Mouse (Mus musculus) gastrocnemius, postnatal 4 days (tissue): ENCODE results near the gene Esam. TPM values are rescaled to one million over a fixed set of nuclear protein-coding genes. Genes with fewer than 3 reads are reported as not detected.

Experiments used
- DNase-seq, 2 experiments: peaks; one replicate each; pipeline ENCODE4 v3.0.0; 2021 to 2022; ENCODE audit warnings: low spot score in 2 of 2, mixed read lengths in 2 of 2
- total RNA-seq, 2 experiments: library from RNA; stranded (reverse); gene quantifications; 2 replicates each; pipeline ENCODE4 v1.2.3; 2021

The Esam gene
- total RNA-seq, 2 experiments from 2014 or later = 50.7 to 55.3 TPM

DNA sequence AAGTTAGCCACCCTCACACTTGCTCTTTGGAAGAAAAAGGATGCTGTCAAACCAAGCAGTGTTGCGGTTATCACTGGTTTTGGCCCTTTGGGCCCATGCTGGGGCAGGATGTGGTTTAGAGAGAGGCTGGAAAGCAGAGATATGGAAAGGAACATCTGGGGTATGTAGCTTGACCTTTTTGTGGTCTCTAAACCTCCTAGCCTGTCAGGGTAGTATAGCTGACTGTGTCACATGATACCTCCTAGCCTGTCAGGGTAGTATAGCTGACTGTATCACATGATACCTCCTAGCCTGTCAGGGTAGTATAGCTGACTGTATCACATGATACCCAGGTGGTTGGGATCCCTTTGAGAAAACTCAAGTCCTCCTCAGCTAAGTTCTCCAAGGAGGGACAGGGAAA lies 26.4 kb downstream of the Esam start:
- no peak for DNase-seq

- DNase-seq = no peak
These were observed 27.2 kb downstream of the Esam start, which contains the start of gene Siae for GRCm38 (mm10) chr9:37554838-37555748. Gene Siae (plus strand): TSS chr9:37555698.

- DNase-seq = no peak
These were observed 28.5 kb downstream of the Esam start for GRCm38 (mm10) chr9:37556366-37556765.

DNA sequence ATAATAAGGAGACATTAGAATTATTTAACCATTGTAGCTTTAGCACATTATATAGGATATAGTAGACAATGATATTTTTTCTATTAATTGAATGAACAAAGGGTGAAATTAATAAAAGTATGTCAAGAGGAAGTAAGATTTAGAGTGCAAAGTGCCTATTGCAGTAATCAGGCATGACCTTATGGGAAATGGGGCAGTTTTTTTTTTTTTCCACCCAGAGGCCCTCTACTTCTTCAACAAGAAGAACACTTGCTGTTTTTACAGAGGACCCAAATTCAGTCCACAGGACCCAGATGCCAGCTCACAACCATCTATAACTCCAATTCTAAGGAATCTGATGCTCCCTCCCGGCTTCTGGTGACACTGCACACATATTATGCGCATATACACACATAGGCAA lies 32.7 kb downstream of the Esam start:
- DNase-seq = no peak

- no peak for DNase-seq
These were observed 35.9 kb downstream of the Esam start for GRCm38 (mm10) chr9:37563805-37564204.

DNA sequence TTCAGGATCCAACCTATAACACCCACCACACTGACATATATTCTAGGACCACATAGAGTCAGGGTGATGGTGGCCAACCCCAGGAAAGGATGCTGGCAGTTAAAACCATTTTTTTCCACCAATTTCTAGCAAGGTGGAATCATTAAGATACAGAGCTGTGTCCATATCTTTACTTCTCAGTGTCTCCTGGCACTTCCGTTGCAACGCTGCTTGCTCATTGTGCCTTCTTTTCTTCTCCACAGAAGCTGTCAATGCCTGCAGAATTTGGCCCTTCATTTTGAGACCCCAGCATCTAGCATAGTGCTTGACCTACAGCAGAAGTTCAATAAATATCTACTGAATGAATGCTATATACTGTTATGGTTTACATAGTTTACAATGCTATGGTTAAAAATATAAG lies 39.1 kb downstream of the Esam start:
- DNase-seq = no peak

DNA sequence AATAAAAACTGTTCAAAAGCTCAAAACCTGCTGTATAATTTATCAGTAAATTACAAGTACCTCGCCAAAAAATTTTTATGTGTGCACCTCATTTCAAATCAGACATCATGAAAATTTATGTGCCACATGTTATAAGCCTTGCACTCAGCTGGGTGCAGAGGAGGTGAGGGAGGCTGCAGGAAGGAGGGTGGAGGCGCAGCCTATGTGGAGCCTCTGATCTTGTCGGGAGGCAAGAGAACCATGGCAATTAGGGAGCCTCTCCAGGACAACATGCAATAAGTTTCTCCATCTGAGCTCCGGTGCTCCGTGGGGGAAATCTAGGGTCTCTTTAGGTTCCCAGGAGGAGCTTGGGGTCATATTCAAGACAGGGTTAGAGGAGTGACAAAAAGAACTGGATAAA lies 39.6 kb downstream of the Esam start:
- no peak for DNase-seq

DNA sequence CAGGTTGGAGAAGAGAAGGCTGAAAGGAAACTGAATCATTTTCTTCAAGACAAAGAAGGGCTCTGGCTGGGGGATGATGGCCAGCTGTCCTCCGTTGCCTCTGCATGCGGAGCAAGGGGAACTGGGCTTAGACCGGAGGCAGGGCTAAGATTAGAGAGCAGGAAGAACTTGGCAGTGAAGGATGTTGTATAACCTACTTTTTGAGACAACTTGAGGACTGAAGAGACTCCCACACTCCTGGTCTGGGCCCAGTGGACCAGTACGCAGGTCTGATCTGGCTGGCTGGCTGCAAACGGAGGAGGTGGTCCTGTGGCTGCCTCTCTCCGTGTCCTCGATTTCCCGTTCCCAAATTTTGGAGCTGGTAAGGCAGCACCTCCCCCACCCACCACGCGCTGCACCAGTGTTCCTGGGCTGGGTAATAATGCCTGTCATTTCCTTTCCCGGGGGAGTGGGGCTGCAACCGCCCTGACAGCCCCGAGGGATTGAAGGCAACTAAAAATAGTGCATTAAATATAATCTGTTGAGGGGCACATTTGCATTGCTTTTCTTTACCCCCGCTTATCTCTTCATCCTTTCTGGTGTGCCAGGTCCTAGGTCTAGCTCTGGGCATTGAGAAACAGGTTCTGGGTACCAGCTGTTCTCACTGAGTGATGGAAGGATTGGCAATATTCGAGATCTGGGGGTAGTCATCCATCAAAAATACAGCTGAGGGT lies 40.2 kb downstream of the Esam start:
- DNase-seq = no peak

- DNase-seq = no peak
These were observed 40.8 kb downstream of the Esam start for GRCm38 (mm10) chr9:37568605-37569214.

DNA sequence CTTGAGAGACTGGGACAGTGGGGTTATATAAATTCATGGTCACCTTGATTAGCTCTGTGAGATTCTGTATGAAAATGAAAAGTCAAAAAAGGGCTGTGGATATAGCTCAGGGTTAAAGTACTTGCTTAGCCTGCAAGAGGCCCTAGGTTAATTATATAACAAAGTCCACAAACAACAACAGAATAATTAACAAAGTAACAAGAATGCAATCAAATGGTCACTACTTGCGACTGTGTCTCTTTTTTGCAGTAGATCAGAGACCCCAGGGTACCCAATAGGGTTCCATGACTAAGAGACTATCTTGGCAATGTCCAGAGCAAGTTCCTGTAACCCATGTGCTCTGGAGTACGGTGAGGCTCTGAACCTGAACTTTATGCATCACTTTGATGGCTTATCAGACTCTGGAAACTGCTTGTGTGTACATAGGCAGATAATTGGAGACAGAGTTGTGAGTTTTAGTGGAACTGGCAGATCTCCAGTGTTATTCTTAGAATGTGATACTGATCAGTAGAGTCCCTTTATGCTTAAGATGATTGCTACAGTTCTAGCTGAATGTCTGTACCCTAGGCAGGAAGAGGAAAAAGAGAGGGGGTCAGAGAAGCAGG lies 41.5 kb downstream of the Esam start:
- DNase-seq = no peak

GRCm38 (mm10) chr9:37572204-37572876 lies 44.5 kb downstream of the Esam start:
- no peak for DNase-seq

- no peak for DNase-seq
These were observed 48.6 kb downstream of the Esam start for GRCm38 (mm10) chr9:37576436-37576930.

DNA sequence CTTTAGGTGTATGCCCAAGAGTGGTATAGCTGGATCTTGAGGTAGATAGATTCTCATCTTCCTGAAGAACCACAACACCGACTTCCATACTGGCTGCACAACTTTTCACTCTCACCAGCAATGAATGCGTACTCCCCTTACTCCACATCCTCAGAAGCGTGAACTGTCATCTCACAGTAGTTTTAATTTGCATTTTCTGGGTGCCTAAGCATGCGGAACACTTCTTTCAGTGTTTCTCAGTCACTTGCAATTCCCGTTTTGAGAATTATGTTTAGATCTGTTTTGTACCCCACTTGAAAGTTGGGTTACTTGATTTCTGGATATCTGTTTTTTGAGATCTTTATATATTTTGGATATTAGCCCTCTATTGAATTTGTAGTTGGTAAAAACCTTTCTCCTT lies 55.7 kb downstream of the Esam start:
- DNase-seq = no peak

GRCm38 (mm10) chr9:37586718-37587117 lies 58.8 kb downstream of the Esam start:
- DNase-seq = no peak

Other genes starting within 250 kb of the Esam start
- gene Ccdc15, start 179.6 kb upstream of the Esam start, total RNA-seq = 1 to 10 TPM; 3.7 to 4.2 TPM
- gene Hepacam, start 160.7 kb upstream of the Esam start, total RNA-seq = under 1 TPM; 0.41 to 0.59 TPM
- 10 to 100 TPM; 23.6 to 27.2 TPM for gene Robo4, start 126.2 kb upstream of the Esam start, total RNA-seq
- gene Robo3, start 94.8 kb upstream of the Esam start, total RNA-seq = not detected
- 10 to 100 TPM; 17.7 to 19.5 TPM for gene Msantd2, start 38.8 kb upstream of the Esam start, total RNA-seq
- gene Vsig2, start 11.2 kb downstream of the Esam start, total RNA-seq = 1 to 10 TPM; 2.9 to 6.8 TPM
- gene Nrgn, start 24.8 kb downstream of the Esam start, total RNA-seq = 1 to 10 TPM; 2.3 to 3.2 TPM
- 1 to 10 TPM; 6.0 to 7.2 TPM for gene Siae, start 27.6 kb downstream of the Esam start, total RNA-seq
- gene Spa17, start 85.6 kb downstream of the Esam start, total RNA-seq = 1 to 10 TPM; 1.4 TPM
- gene Tbrg1, start 129.2 kb downstream of the Esam start, total RNA-seq = 10 to 100 TPM; 75.0 to 76.6 TPM
- not detected for gene Panx3, start 141.2 kb downstream of the Esam start, total RNA-seq
- gene Olfr160, start 188.2 kb downstream of the Esam start, total RNA-seq = not detected
- gene Olfr874, start 217.0 kb downstream of the Esam start, total RNA-seq = not detected
- gene Olfr875, start 243.8 kb downstream of the Esam start, total RNA-seq = not detected